8 mouse cellular contexts compared by ENCODE assay signal in genomic region chr14:78724414-78725306, GRCm38 (mm10). TPM values are rescaled to one million over a fixed set of nuclear protein-coding genes. Genes with fewer than 3 reads are reported as not detected.
DNase-seq lines count a peak whose midpoint lies in the region; ATAC-seq and TF ChIP-seq lines count a peak whose summit lies in the region.

No protein-coding gene starts in this region.

- H3K4me3 ChIP-seq in embryonic facial prominence, embryonic 14.5 days (ENCODE audit: low read depth, low read length) = peak overlapping the region; percentile 71
- H3K4me3 ChIP-seq in heart, embryonic 12.5 days = peak overlapping the region; percentile 61
- peak overlapping the region; percentile 60 for H3K4me3 ChIP-seq in liver, embryonic 15.5 days (replicated peaks)
- H3K4me3 ChIP-seq in thymus, adult 2 months (ENCODE audit: control insufficient read depth, insufficient read depth, low read length) = peak overlapping the region; percentile 78

- no peak overlapping the region; the same call in 1 of the 2 replicates for H3K27ac ChIP-seq in embryonic facial prominence, embryonic 14.5 days (replicated peaks; ENCODE audit: low read depth, low read length)
- H3K27ac ChIP-seq in heart, embryonic 12.5 days (ENCODE audit: poor library complexity, severe bottlenecking) = peak overlapping the region; percentile 74
- no peak overlapping the region for H3K27ac ChIP-seq in liver, embryonic 15.5 days (replicated peaks)
- no peak overlapping the region for H3K27ac ChIP-seq in thymus, adult 2 months (ENCODE audit: control insufficient read depth, insufficient read depth, low read length)

- peak overlapping the region; percentile 96 for H3K4me2 ChIP-seq in embryonic facial prominence, embryonic 14.5 days (ENCODE audit: low read depth, low read length)
- H3K4me2 ChIP-seq in heart, embryonic 12.5 days = peak overlapping the region; percentile 94
- peak overlapping the region; percentile 84 for H3K4me2 ChIP-seq in liver, embryonic 15.5 days

- no peaks in the 10 kb centered on the region for H3K4me1 ChIP-seq in embryonic facial prominence, embryonic 14.5 days (ENCODE audit: control insufficient read depth, insufficient read depth, low read length)
- H3K4me1 ChIP-seq in heart, embryonic 12.5 days (replicated peaks) = peaks cover 12% of the 10 kb centered on the region
- peaks cover 17% of the 10 kb centered on the region for H3K4me1 ChIP-seq in liver, embryonic 15.5 days (replicated peaks)
- H3K4me1 ChIP-seq in thymus, adult 2 months (replicated peaks; ENCODE audit: control insufficient read depth, insufficient read depth, low read length) = peaks cover 9% of the 10 kb centered on the region

- DNase-seq in CD8-positive naive resting alpha-beta T cell, adult 2 months (ENCODE audit: low read depth in 2 of 2, low spot score in 2 of 2) = peak; percentile 9 to 24
- DNase-seq in adrenal gland, postnatal 4 days (ENCODE audit: low spot score in 2 of 2) = peak; percentile 36 to 46
- DNase-seq in embryonic facial prominence, embryonic 14.5 days (ENCODE audit: low spot score) = peak; percentile 55
- peak; percentile 49 for DNase-seq in kidney, adult 9 months
- DNase-seq in neural tube, embryonic 10.5 days (ENCODE audit: extremely low spot score, low spot score) = peak; percentile 76
- DNase-seq in thymus, adult 2 months = peak; percentile 51

- ATAC-seq in embryonic facial prominence, embryonic 14.5 days (ENCODE audit: low read depth) = peak; percentile 88
- ATAC-seq in heart, embryonic 12.5 days (ENCODE audit: insufficient number of reproducible peaks, low FRiP score) = peak; percentile 89
- ATAC-seq in liver, embryonic 15.5 days (ENCODE audit: insufficient read depth) = peak; percentile 74

- no peak for TF ChIP-seq CTCF in thymus, adult 2 months (IDR thresholded peaks at IDR 0.05; ENCODE audit: borderline replicate concordance, control insufficient read depth, extremely low read depth, insufficient read depth, low read length, poor library complexity)

- 2% methylated on average over 42 of the region's 52 CpGs for WGBS in embryonic facial prominence, embryonic 14.5 days
- WGBS in heart, embryonic 12.5 days = under 1% methylated on average over 52 of the region's 52 CpGs
- WGBS in liver, embryonic 15.5 days (ENCODE audit: insufficient replicate concordance) = under 1% methylated on average over 52 of the region's 52 CpGs
- WGBS in thymus, adult 2 months = 4% methylated on average over 52 of the region's 52 CpGs

- H3K27me3 ChIP-seq in embryonic facial prominence, embryonic 14.5 days (replicated peaks; ENCODE audit: control insufficient read depth, insufficient read depth, low read length) = no peaks in the 10 kb centered on the region
- no peaks in the 10 kb centered on the region for H3K27me3 ChIP-seq in heart, embryonic 12.5 days (replicated peaks)
- H3K27me3 ChIP-seq in liver, embryonic 15.5 days = peaks cover 36% of the 10 kb centered on the region
- H3K27me3 ChIP-seq in thymus, adult 2 months (ENCODE audit: control insufficient read depth, insufficient read depth, low read length) = no peaks in the 10 kb centered on the region; the same call in 1 of the 2 replicates

- TF ChIP-seq POLR2A in thymus, adult 2 months (IDR thresholded peaks at IDR 0.05; ENCODE audit: control insufficient read depth, extremely low read depth, insufficient read depth, low read length, poor library complexity) = no peak

- no peaks in the 10 kb centered on the region for H3K36me3 ChIP-seq in embryonic facial prominence, embryonic 14.5 days (ENCODE audit: control insufficient read depth, insufficient read depth, low read length)
- H3K36me3 ChIP-seq in heart, embryonic 12.5 days = no peaks in the 10 kb centered on the region
- no peaks in the 10 kb centered on the region for H3K36me3 ChIP-seq in liver, embryonic 15.5 days (replicated peaks)
- H3K36me3 ChIP-seq in thymus, adult 2 months (ENCODE audit: control insufficient read depth, insufficient read depth, low read length) = no peaks in the 10 kb centered on the region

- H3K9ac ChIP-seq in embryonic facial prominence, embryonic 14.5 days (ENCODE audit: low read depth, low read length) = peak overlapping the region; percentile 71
- peak overlapping the region; percentile 79 for H3K9ac ChIP-seq in heart, embryonic 12.5 days
- H3K9ac ChIP-seq in liver, embryonic 15.5 days = peak overlapping the region; percentile 37; the same call in 1 of the 2 replicates

- no peaks in the 10 kb centered on the region for H3K9me3 ChIP-seq in embryonic facial prominence, embryonic 14.5 days (ENCODE audit: control insufficient read depth, low read length)
- H3K9me3 ChIP-seq in heart, embryonic 12.5 days (replicated peaks) = no peaks in the 10 kb centered on the region
- no peaks in the 10 kb centered on the region for H3K9me3 ChIP-seq in liver, embryonic 15.5 days (replicated peaks)

RNA-seq across cellular contexts. Expression of gene Dgkh, which starts 7.9 kb away (rescaled TPM):
- total RNA-seq in adrenal gland, postnatal 4 days (2021) = 10 to 100 TPM in 1 of 2 experiments, 1 to 10 TPM in 1; 9.9 to 12.1 TPM
- polyA plus RNA-seq in embryonic facial prominence, embryonic 14.5 days (2014; fragmentation: Nextera tagmentation; extraction: Ambion mirVana) = 4.4 TPM in 2 replicates
- 2.5 and 2.8 TPM in 2 replicates for polyA plus RNA-seq in heart, embryonic 12.5 days (2016; fragmentation: Nextera tagmentation; extraction: Ambion mirVana)
- 0.25 and 0.39 TPM in 2 replicates for polyA plus RNA-seq in liver, embryonic 15.5 days (2015; fragmentation: Nextera tagmentation; extraction: Ambion mirVana)
- polyA plus RNA-seq in thymus, adult 2 months (2012; rRNA removed) = 0.84 and 0.88 TPM in 2 replicates

Comparison
In these comparisons a context has a peak if more than half of its experiments do, and no peak if none do; other contexts are left out.
1. DNase-seq: peak in every context shown above with its lines; median percentile 76 in neural tube, embryonic 10.5 days; 55 in embryonic facial prominence, embryonic 14.5 days; 51 in thymus, adult 2 months; 49 in kidney, adult 9 months; 41 in adrenal gland, postnatal 4 days; 16 in CD8-positive naive resting alpha-beta T cell, adult 2 months.